Mouse (Mus musculus): ENCODE results near the gene Psmg3. TPM values are rescaled to one million over a fixed set of nuclear protein-coding genes. Genes with fewer than 3 reads are reported as not detected.
A peak's percentile ranks its signal among the peaks of the same experiment; 100 is the strongest.

Gene Psmg3
- 29.0 and 30.3 TPM in 2 replicates for polyA plus RNA-seq (2011; ENCODE audit: insufficient read depth, insufficient read length, low read depth, missing spikeins)

DNA sequence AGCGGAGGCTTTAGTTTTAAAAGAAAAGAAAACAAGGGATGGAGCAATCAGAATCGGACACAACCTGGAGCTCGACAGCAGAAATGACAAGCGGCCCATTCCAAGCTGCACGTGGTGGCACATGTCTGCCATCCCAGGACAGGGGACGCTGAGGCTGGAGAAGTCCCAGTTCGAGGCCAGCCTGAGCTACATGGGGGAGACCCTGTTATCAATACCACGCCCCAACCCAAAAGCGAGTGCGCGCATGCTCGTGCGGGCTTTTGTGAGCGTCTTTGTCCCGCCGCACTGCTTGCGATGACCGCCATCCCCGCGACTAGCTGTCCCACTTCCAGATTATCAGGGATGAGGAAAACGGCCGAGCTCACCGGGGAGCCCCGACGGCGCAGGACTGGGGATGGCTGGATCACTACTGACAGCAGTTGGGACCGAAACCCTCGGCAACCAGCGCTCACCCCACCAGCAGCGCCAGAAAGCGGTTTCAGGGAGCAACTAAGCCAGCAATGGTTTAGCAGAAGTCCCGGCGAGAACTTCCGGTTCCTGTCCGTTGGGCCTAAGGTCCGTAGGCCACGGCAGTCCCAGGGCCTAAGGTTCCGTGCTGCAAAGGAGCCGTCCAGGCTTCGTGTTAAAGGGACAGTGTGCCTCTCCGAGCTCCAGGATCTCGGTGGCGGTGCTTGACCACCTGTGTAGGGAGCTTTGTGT, at the start of gene Psmg3, which contains the start of gene Gm26938:
TSS of gene Psmg3 (minus strand) at position 529 of the 699 bp plus-strand sequence.
TSS of gene Gm26938 (minus strand) at position 51 of the 699 bp plus-strand sequence.
- TF ChIP-seq POLR2A (IDR thresholded peaks at IDR 0.05; ENCODE audit: insufficient read depth, low read length) (peak; percentile 12), EP300 (IDR thresholded peaks at IDR 0.05; ENCODE audit: insufficient read depth, low read depth, low read length) (peak; percentile 71; the same call in 1 of the 2 replicates), CTCF (IDR thresholded peaks at IDR 0.05; ENCODE audit: low read depth, low read length) (no peak)
- Histone ChIP-seq H3K4me3 (ENCODE audit: low read depth, low read length) (peak within 1 kb of the TSS; percentile 92), H3K4me1 (ENCODE audit: control insufficient read depth, insufficient read depth, low read length) (no peaks in the 10 kb centered on the region), H3K27me3 (ENCODE audit: control insufficient read depth, insufficient read depth, low read length, poor library complexity, severe bottlenecking) (no peaks in the 10 kb centered on the region), H3K9me3 (replicated peaks; ENCODE audit: control insufficient read depth, insufficient read depth, low read length, poor library complexity, severe bottlenecking) (no peaks in the 10 kb centered on the region), H3K36me3 (ENCODE audit: control insufficient read depth, insufficient read depth, low read length, poor library complexity, severe bottlenecking) (no peaks in the 10 kb centered on the region; the same call in 1 of the 2 replicates), H3K27ac (ENCODE audit: insufficient read depth, low read length) (no peak within 1 kb of the TSS), H3K9ac (ENCODE audit: low read depth, poor library complexity, severe bottlenecking) (peak within 1 kb of the TSS; percentile 51)

GRCm38 (mm10) chr5:139871526-139871925, 44.8 kb upstream of the Psmg3 start:
- Histone ChIP-seq H3K36me3 (ENCODE audit: control insufficient read depth, insufficient read depth, low read length, poor library complexity, severe bottlenecking) (no peaks in the 10 kb centered on the region), H3K27ac (ENCODE audit: insufficient read depth, low read length) (no peak overlapping the region), H3K9me3 (replicated peaks; ENCODE audit: control insufficient read depth, insufficient read depth, low read length, poor library complexity, severe bottlenecking) (no peaks in the 10 kb centered on the region), H3K27me3 (ENCODE audit: control insufficient read depth, insufficient read depth, low read length, poor library complexity, severe bottlenecking) (no peaks in the 10 kb centered on the region), H3K4me1 (ENCODE audit: control insufficient read depth, insufficient read depth, low read length) (peaks cover 3% of the 10 kb centered on the region), H3K4me3 (ENCODE audit: low read depth, low read length) (no peak overlapping the region), H3K9ac (ENCODE audit: low read depth, poor library complexity, severe bottlenecking) (no peak overlapping the region)
- TF ChIP-seq POLR2A (IDR thresholded peaks at IDR 0.05; ENCODE audit: insufficient read depth, low read length) (no peak), EP300 (IDR thresholded peaks at IDR 0.05; ENCODE audit: insufficient read depth, low read depth, low read length) (no peak), CTCF (IDR thresholded peaks at IDR 0.05; ENCODE audit: low read depth, low read length) (no peak)

DNA sequence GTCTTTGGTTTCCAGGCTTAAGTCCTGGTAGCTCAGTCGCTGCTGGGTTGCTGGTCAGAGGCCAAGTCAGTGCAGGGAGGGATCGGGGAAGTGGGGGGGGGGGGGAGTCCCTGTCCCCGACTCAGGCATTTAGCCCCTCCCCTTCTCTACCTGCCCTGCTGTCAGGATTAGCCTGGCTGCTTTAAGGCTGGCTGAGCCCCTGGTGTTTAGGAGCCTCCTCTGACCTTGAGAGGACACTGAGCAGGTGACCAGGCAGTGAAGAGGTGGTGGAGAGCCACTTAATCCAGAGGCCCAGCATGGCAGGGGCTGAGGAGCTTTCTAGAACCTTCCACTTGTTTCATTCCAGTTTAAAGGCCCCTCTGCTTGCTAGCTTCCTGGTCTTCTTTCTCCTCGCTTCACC, 44.2 kb upstream of the Psmg3 start:
- Histone ChIP-seq H3K9me3 (replicated peaks; ENCODE audit: control insufficient read depth, insufficient read depth, low read length, poor library complexity, severe bottlenecking) (no peaks in the 10 kb centered on the region), H3K27ac (ENCODE audit: insufficient read depth, low read length) (no peak overlapping the region), H3K9ac (ENCODE audit: low read depth, poor library complexity, severe bottlenecking) (no peak overlapping the region), H3K4me1 (ENCODE audit: control insufficient read depth, insufficient read depth, low read length) (peaks cover 3% of the 10 kb centered on the region), H3K27me3 (ENCODE audit: control insufficient read depth, insufficient read depth, low read length, poor library complexity, severe bottlenecking) (no peaks in the 10 kb centered on the region), H3K36me3 (ENCODE audit: control insufficient read depth, insufficient read depth, low read length, poor library complexity, severe bottlenecking) (no peaks in the 10 kb centered on the region), H3K4me3 (ENCODE audit: low read depth, low read length) (no peak overlapping the region)
- TF ChIP-seq CTCF (IDR thresholded peaks at IDR 0.05; ENCODE audit: low read depth, low read length) (no peak), POLR2A (IDR thresholded peaks at IDR 0.05; ENCODE audit: insufficient read depth, low read length) (no peak), EP300 (IDR thresholded peaks at IDR 0.05; ENCODE audit: insufficient read depth, low read depth, low read length) (no peak)

DNA sequence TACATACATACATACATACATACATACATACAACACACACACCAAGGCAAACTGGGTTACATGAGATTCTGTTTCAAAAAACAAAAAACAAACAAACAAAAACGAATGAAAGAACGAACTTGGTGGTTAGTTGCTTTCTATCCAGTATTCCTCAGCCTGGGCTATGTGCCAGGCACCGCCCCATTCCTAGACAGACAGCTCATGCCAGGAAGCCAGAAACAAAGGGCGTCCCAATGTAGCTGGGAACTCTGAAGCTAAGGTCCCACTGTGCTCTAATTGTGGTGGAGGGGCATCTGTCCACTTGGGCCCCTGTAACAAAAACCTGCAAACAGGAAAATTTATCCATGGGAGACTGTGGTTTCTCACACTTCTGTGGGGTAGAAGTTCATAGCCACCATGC, 36.1 kb upstream of the Psmg3 start:
- H3K27ac ChIP-seq (ENCODE audit: insufficient read depth, low read length): no peak overlapping the region

DNA sequence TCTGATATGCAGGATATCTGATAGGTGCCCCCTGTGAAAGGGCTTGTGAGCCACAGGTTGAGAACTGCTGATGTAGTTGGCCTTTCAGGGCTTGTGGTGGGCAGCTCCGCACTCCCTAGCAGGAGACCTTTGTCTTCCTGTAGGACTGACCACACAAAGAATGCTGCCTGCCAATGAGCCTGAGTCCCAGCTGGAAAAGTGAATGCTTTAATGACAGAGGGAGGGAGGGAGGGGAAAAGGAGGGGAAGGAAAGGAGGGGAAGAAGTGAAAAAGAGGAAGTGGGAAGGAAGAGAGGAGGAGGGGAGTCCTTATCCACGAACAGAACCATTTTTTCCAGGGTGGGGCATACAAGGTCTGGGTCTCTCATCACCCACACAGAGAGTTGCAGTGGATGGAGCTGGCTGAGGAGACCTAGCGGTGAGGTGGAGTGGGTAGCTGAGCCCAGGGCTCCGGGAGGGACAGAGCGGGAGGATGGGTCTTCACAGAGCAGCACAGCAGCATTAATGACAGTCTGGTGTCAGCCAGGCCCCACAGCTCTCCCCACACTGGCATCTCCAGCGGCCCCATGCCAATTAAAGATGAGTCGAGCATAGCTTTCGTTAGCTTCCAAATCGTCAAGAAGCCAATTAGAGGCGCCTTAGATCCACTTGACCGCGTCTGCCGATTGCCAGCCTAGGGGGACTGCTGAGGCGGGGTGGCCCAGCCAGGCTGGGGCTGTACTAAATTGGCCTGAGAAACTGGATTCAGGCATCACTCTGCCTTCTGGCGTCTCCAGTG, 33.8 kb upstream of the Psmg3 start:
- Histone ChIP-seq H3K27ac (ENCODE audit: insufficient read depth, low read length) (no peak overlapping the region), H3K9me3 (replicated peaks; ENCODE audit: control insufficient read depth, insufficient read depth, low read length, poor library complexity, severe bottlenecking) (no peaks in the 10 kb centered on the region), H3K27me3 (ENCODE audit: control insufficient read depth, insufficient read depth, low read length, poor library complexity, severe bottlenecking) (no peaks in the 10 kb centered on the region), H3K9ac (ENCODE audit: low read depth, poor library complexity, severe bottlenecking) (no peak overlapping the region), H3K36me3 (ENCODE audit: control insufficient read depth, insufficient read depth, low read length, poor library complexity, severe bottlenecking) (no peaks in the 10 kb centered on the region), H3K4me1 (ENCODE audit: control insufficient read depth, insufficient read depth, low read length) (no peaks in the 10 kb centered on the region), H3K4me3 (ENCODE audit: low read depth, low read length) (no peak overlapping the region)
- TF ChIP-seq CTCF (IDR thresholded peaks at IDR 0.05; ENCODE audit: low read depth, low read length) (no peak), POLR2A (IDR thresholded peaks at IDR 0.05; ENCODE audit: insufficient read depth, low read length) (no peak), EP300 (IDR thresholded peaks at IDR 0.05; ENCODE audit: insufficient read depth, low read depth, low read length) (no peak)

More for the DNA sequence above, 36.1 kb upstream of the Psmg3 start:
- no peaks in the 10 kb centered on the region for H3K4me1 ChIP-seq (ENCODE audit: control insufficient read depth, insufficient read depth, low read length)
- no peaks in the 10 kb centered on the region for H3K27me3 ChIP-seq (ENCODE audit: control insufficient read depth, insufficient read depth, low read length, poor library complexity, severe bottlenecking)
- no peak overlapping the region for H3K9ac ChIP-seq (ENCODE audit: low read depth, poor library complexity, severe bottlenecking)
- no peak overlapping the region for H3K4me3 ChIP-seq (ENCODE audit: low read depth, low read length)
- no peak for TF ChIP-seq CTCF (IDR thresholded peaks at IDR 0.05; ENCODE audit: low read depth, low read length)
- H3K36me3 ChIP-seq (ENCODE audit: control insufficient read depth, insufficient read depth, low read length, poor library complexity, severe bottlenecking): no peaks in the 10 kb centered on the region
- H3K9me3 ChIP-seq (replicated peaks; ENCODE audit: control insufficient read depth, insufficient read depth, low read length, poor library complexity, severe bottlenecking): no peaks in the 10 kb centered on the region
